Mouse (Mus musculus) olfactory bulb, adult 2 months (tissue): ENCODE measurements around the gene Farp1. TPM values are rescaled to one million over a fixed set of nuclear protein-coding genes. Genes with fewer than 3 reads are reported as not detected.
A peak's percentile ranks its signal among the peaks of the same experiment; 100 is the strongest.

ENCODE experiments used
- H3K27ac ChIP-seq: fragments of 200-500 bp; 2 replicates; pipeline ENCODE4 v1.5.1; 2012; ENCODE audit warnings: low read depth, low read length; ENCODE audit not compliant: insufficient read depth
- H3K4me1 ChIP-seq: fragments of 200-500 bp; 2 replicates; pipeline ENCODE4 v1.6.1; 2012; ENCODE audit warnings: low read length; ENCODE audit not compliant: control insufficient read depth, insufficient read depth
- H3K4me3 ChIP-seq: fragments of 200-500 bp; 2 replicates; pipeline ENCODE4 v1.5.1; 2012; ENCODE audit warnings: mild to moderate bottlenecking, low read depth, low read length, moderate library complexity; ENCODE audit not compliant: insufficient read depth
- CTCF ChIP-seq: fragments of 200-500 bp; IDR thresholded peaks from 2 replicates; pipeline ENCODE4 v1.5.1; 2012; ENCODE audit warnings: low read depth, mild to moderate bottlenecking, low read length, moderate library complexity; ENCODE audit not compliant: insufficient read depth
- POLR2A ChIP-seq: fragments of 200-500 bp; IDR thresholded peaks from 2 replicates; pipeline ENCODE4 v1.6.1; 2012; ENCODE audit warnings: mild to moderate bottlenecking, low read depth, low read length, moderate library complexity; ENCODE audit not compliant: insufficient read depth
- WGBS: fragments of 180-500 bp; shearing (Covaris S2); methylation state at CpG from one replicate; pipeline ENCODE4 v1.1.7; 2018; 5-methylcytosine and 5-hydroxymethylcytosine counted together
- polyA plus RNA-seq: library from polyadenylated mRNA; stranded (reverse); fragments of >200 nt; gene quantifications from 2 replicates; pipeline ENCODE4 v1.2.4, GENCODE M21; 2012; ENCODE audit warnings: low replicate concordance; ENCODE audit not compliant: missing spikeins, insufficient read depth, insufficient read length

Gene Farp1
- polyA plus RNA-seq, 1 experiment, result not detected

DNA sequence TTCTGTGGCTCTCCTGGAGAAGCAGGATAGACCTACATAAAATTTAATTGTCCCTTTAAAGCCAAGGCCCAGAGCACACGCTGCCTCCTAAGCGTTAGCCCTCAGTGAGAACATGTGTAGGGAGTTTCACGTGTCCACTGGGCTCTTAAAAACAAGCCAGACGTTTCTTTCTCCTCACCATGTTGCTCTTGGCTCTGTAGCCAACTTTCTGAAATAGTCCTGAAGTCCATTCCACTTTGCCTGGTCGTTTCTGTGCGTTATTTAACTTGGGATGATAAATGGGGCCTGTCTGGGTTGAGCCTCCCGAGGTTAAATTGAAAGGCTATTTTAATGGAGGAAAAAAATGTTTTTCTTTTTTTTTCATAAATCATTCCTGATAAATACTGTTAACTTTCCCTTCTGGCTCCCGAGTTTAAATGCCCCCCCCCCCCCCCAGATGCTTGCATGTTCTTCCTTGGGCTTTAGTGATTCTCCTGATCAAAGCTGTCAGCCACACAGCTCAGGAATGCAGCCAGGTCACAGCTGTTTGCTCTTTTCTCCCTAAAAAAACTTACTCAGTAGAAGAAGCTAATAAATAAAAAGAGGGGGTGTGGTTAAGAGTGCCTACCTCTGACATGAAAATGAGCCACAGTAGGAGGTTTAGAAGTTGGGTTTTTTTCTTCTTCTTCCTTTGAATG lies 73.6 kb downstream of the Farp1 start:
- H3K4me1 ChIP-seq, result peaks cover 45% of the 10 kb centered on the region
- TF ChIP-seq CTCF (no peak), POLR2A (no peak)
- peak overlapping the region; percentile 92 for H3K27ac ChIP-seq
- WGBS, result 31% methylated on average over 8 of the region's 8 CpGs
- no peak overlapping the region for H3K4me3 ChIP-seq

DNA sequence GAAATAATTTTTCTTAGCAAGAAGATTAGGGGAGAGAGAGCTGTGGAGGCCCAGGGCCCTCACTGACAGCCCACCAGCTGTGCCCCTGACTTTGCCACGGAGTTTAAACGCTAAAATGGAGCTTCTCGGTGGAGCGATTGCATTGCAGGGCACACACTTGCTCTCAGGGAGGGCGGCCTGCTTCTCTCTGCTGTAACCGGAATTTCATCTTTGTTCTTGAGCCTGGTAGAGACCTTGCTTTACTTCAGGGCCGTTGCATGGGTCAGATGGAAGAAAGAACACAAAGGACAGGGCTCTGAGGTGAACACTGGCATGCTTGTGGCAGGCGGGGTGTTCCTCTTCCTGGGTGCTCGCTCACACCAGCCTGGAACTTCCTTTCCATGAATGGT lies 74.1 kb downstream of the Farp1 start:
- H3K4me1 ChIP-seq, result peaks cover 47% of the 10 kb centered on the region
- no peak overlapping the region for H3K4me3 ChIP-seq
- no peak for TF ChIP-seq POLR2A
- TF ChIP-seq CTCF, result no peak
- WGBS, result 26% methylated on average over 9 of the region's 9 CpGs
- H3K27ac ChIP-seq, result peak overlapping the region; percentile 89

DNA sequence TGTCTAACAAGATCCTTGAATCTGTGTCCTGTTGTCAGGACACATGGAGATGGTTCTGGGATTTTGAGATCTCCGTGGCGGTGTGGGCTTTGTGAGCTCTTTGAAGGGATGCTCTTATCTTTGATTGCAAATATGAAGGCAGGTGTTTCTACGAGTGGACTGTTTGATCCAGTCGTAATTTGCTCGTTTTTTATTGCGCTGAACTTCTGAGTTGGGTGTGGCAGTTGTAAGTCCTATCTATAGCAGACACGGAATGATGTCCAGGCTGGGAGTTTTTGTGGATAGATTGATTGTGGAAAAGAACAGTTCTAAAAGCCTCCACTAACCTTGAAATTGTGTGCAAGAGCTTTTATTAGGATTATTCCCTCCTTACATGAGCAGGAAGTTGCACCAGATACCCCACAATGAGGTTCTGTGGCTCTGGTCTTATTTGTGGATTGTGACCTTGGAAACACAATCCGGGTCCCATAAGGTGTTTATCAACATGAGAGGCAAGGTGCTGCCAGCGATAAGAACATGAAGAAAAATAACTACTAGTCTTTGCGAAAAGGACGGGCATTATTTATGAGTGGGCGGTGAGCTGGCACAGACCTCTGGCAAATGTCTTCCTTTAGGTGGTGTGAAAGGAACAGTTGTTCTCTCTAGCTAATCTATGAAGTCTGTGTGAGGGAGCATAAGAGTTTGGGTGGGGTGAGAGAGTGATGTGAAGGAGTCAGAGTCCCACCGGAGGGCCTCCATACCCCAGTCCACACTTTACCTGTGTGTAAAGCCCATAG lies 75.7 kb downstream of the Farp1 start:
- WGBS, result 65% methylated on average over 13 of the region's 13 CpGs
- TF ChIP-seq POLR2A, result no peak
- TF ChIP-seq CTCF, result no peak
- peaks cover 42% of the 10 kb centered on the region for H3K4me1 ChIP-seq
- peak overlapping the region; percentile 56 for H3K27ac ChIP-seq
- no peak overlapping the region for H3K4me3 ChIP-seq

DNA sequence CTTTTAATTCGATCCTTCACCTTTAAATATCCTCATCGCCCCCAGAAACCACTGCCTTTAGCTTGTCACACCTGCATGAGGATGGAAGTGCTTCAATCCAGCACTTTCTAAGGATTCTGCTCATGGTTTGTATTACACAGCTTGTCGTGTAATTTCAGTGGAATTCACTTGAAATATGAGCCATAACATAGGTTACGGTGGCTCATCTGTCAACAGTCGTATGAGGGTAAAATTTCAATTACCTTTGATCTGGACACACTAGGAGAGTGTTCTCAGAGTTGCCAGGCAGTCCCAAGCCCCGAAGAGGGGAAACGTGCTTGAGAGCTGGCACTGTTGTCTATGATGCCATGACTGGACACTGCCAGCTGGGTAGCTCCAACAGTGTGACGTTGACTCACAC lies 77.1 kb downstream of the Farp1 start:
- H3K4me3 ChIP-seq, result no peak overlapping the region
- H3K27ac ChIP-seq, result peak overlapping the region; percentile 12; the same call in 1 of the 2 replicates
- TF ChIP-seq POLR2A, result no peak
- no peak for TF ChIP-seq CTCF
- WGBS, result 86% methylated on average over 8 of the region's 8 CpGs
- H3K4me1 ChIP-seq, result peaks cover 33% of the 10 kb centered on the region

DNA sequence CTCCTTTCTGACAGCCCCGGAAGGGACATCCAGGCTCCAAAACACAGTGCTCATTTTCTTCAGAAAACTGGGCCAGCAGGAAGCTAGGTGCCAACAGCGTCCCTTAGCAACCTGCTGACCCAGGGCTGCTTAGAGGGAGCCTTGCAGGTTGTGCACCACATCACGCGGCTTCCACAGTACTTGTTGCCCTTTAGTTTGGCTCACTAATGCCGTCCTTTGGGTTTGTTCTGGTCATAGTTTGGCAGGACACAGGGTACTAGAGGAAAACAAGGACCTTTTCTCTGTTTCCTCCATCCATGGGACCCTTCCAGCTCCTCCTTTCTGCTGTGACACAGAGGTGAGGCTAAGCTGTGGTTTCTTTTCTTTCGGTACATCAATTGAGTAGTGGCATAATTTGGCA lies 78.8 kb downstream of the Farp1 start:
- Histone ChIP-seq H3K4me1 (peaks cover 25% of the 10 kb centered on the region), H3K27ac (peak overlapping the region; percentile 51; the same call in 1 of the 2 replicates), H3K4me3 (no peak overlapping the region)
- no peak for TF ChIP-seq POLR2A
- TF ChIP-seq CTCF, result no peak
- 61% methylated on average over 6 of the region's 6 CpGs for WGBS

DNA sequence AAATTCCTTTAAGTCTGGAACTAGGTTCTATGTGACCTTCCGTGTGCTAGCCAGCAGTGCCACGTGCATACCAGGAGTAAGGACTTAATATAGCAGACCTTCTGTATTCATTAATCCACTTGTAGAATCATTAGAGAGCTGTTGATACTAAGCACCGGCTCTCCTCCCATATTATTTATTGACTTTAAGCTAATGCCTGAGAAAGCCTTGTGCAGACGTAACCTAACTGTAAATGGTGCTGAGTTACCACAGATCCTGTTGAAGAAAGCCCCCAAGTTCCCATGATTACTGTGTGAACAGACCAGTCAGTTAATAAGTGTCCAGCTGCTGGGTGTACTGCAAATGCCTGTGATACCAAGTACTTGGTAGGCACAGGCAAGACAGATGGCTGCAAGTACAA lies 81.7 kb downstream of the Farp1 start:
- no peak overlapping the region for H3K27ac ChIP-seq
- TF ChIP-seq CTCF (no peak), POLR2A (no peak)
- peaks cover 11% of the 10 kb centered on the region for H3K4me1 ChIP-seq
- H3K4me3 ChIP-seq, result no peak overlapping the region
- WGBS, result 90% methylated on average over 4 of the region's 4 CpGs

DNA sequence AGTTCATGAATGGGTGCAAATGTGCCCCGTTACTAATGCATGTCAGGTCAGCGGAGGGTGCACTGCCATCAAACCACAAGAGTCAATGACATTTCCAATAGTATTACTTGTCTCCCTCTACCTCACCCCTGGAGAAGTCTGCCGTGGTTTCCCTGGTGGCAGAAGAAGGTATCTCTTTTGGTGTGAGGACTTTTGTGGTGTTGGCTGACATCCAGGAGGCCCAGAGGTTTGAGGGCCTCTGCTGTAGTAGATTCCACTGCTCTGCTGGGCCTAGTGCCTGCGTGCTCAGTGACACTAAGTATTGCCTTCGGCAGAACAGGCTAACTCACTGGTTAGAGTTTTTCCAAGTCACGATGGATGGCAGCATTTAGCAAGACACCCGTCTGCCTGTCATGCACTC lies 83.9 kb downstream of the Farp1 start:
- TF ChIP-seq CTCF, result no peak
- no peak for TF ChIP-seq POLR2A
- WGBS, result 71% methylated on average over 7 of the region's 7 CpGs
- H3K4me3 ChIP-seq, result no peak overlapping the region
- H3K27ac ChIP-seq, result no peak overlapping the region
- peaks cover 2% of the 10 kb centered on the region; the same call in 1 of the 2 replicates for H3K4me1 ChIP-seq

DNA sequence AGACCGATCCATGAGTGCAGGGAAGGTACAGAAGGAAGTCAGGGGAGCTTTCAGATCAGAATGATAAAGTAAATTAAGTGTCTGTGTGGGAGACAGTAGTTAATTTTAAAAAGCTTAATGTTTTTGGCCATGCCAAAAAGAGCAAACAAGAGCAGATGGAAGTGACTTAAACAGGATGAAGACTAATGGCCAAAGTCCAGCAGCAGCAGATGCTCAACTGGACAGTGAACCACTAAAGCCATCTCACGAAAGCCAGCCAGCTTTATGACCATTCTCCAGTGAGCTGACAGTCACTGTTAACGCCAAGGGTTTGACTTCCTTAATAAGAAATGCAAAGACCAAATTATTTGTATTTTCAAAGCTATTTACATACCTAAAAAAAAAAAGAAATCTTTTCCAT lies 86.7 kb downstream of the Farp1 start:
- no peak overlapping the region for H3K27ac ChIP-seq
- WGBS, result 84% methylated on average over 3 of the region's 3 CpGs
- H3K4me1 ChIP-seq, result peaks cover 11% of the 10 kb centered on the region; the same call in 1 of the 2 replicates
- no peak overlapping the region for H3K4me3 ChIP-seq
- TF ChIP-seq POLR2A, result no peak
- TF ChIP-seq CTCF, result no peak

DNA sequence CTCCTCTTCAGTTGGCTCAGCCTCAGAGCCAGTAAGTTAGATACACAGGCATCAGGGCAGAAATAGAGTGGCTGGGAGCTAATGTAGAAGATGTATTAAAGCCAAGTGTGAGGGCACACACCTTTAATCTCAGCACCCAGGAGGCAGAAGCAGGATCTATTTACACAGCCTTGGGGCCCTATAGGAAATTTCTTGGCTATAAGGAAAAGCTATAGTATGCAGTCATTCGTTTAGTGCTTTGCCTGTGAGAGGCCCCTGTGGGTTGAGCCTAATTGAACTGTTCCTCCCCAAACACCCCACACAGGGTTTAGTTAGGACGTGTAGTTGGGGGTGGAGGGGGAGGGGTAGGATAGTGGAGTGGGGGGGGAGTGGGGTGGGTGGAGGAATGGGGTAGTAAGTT lies 87.9 kb downstream of the Farp1 start:
- WGBS, result 34% methylated on average over 2 of the region's 2 CpGs
- Histone ChIP-seq H3K27ac (no peak overlapping the region), H3K4me3 (no peak overlapping the region), H3K4me1 (peaks cover 16% of the 10 kb centered on the region; the same call in 1 of the 2 replicates)
- TF ChIP-seq CTCF (no peak), POLR2A (no peak)
